Mouse (Mus musculus): ENCODE measurements around the gene Gm12794. TPM values are rescaled to one million over a fixed set of nuclear protein-coding genes. Genes with fewer than 3 reads are reported as not detected.

Gm12794 gene
- polyA plus RNA-seq (2012; rRNA removed): not detected in 2 replicates

DNA sequence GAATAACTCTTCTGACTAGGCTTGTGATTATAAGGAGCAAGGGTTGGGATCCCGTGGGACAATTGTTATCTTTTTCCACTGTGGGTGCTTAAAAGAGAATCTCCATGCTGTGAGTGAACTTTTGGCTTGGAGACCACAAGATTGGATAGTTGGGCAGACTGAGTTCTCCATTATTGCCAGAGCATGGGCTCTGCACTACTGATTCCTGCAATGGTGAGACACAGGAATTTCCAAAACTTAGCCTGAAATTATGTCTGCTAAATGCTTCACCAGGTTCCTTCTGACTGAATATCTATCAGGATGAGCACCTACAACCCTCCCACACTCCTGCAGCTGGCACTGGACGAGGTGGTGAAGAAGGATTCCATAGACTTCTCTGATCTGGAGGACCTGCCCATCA, at the start of gene Gm12794:
Gene Gm12794, plus strand, starts transcription at position 301 of the 400 bp plus-strand sequence.

DNA sequence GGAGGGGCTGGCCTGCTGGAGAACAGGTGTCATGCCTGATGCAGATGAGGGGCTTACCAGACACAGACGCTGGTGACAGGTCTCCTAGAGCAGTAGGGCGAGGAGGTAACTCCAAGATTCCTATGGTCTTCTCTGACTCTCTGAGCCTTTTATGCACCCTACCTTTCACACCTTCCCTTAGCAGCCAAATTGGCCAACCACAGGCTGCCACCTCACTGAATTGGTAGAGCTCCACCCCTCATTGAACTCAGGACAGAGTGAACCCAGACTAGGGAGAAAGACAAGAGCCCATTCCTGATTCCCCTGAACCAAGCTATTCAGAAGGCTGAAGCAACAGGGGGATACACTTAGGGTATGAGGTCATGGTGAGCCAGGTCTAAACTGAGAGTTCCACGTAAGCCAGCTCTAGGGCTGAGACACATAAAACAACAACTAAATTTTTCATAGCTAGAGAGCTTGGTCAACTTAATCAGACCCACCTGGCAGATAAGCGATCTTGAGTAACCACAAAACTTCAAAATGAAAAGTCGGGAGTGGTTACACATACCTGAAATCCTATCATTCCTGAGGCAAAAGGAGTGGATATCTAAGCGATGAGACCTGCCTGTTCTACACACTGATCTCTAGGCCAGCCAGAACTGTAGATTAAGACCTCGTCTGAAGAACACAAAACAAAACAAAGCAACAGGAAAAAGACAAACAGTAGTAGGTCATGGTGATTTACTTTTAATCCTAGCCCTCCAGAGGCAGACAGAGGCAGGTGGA, 46.4 kb upstream of the Gm12794 start, which contains the start of gene C130073F10Rik:
Gene C130073F10Rik, minus strand, starts transcription at position 134 of the 765 bp plus-strand sequence.

DNA sequence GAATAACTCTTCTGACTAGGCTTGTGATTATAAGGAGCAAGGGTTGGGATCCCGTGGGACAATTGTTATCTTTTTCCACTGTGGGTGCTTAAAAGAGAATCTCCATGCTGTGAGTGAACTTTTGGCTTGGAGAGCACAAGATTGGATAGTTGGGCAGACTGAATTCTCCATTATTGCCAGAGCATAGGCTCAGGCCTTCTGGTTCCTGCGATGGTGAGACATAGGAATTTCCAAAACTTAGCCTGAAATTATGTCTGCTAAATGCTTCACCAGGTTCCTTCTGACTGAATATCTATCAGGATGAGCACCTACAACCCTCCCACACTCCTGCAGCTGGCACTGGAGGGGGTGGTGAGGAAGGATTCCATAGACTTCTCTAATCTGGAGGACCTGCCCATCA, 31.4 kb upstream of the Gm12794 start, which contains the start of gene Gm12800:
Gene Gm12800, plus strand, starts transcription at position 301 of the 400 bp plus-strand sequence.

DNA sequence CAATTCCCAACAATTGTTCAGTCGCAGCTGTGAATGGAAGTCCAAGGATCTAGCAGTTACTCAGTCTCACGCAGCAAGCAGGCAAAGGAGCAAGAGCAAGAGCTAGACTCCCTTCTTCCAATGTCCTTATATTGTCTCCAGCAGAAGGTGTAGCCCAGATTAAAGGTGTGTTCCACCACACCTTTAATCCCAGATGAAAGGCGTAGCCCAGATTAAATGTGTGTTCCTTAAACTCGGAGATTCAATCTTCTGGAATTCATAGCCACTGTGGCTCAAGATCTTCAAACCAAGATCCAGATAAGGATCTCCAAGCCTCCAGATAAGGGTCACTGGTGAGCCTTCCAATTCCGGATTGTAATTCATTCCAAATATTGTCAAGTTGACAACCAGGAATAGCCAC, 40.7 kb downstream of the Gm12794 start, which contains the start of gene Gm12790:
Gene Gm12790, minus strand, starts transcription at position 101 of the 400 bp plus-strand sequence.

DNA sequence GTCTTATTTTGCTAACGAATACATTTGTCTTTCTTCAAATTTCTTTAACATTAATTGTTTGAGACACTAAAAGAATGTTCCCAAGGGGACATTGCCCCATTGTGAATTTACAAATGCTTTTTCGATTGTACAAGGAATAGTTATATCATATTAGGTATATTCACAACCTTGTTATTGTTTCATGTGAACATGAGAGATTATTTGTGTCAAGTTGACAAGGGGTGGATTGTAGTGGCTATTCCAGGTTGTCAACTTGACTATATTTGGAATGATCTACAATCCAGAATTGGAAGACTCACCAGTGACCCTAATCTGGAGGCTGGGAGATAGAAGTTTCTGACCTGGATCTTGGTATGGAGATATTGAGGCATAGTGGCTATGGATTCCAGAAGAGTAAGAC, 46.1 kb downstream of the Gm12794 start, which contains the start of gene Gm12789:
Gene Gm12789, plus strand, starts transcription at position 301 of the 400 bp plus-strand sequence.

Other genes starting within 250 kb of the Gm12794 start
- gene Lepr, start 223.0 kb upstream of the Gm12794 start, polyA plus RNA-seq (2012; rRNA removed): 1.4 and 2.0 TPM in 2 replicates
- not detected in 2 replicates for gene B020004J07Rik, start 96.4 kb upstream of the Gm12794 start, polyA plus RNA-seq (2012; rRNA removed)
- gene C130073F10Rik, start 46.6 kb upstream of the Gm12794 start, polyA plus RNA-seq (2012; rRNA removed): not detected in 2 replicates
- gene Gm12800, start 31.3 kb upstream of the Gm12794 start, polyA plus RNA-seq (2012; rRNA removed): not detected in 2 replicates
- gene Gm12790, start 40.6 kb downstream of the Gm12794 start, polyA plus RNA-seq (2012; rRNA removed): not detected in 2 replicates
- gene Gm12789, start 46.2 kb downstream of the Gm12794 start, polyA plus RNA-seq (2012; rRNA removed): not detected in 2 replicates
- 4.1 and 4.4 TPM in 2 replicates for gene Pde4b, start 147.1 kb downstream of the Gm12794 start, polyA plus RNA-seq (2012; rRNA removed)

Data from colon, adult 2 months (tissue).